8 mouse cellular contexts compared by ENCODE assay signal in the genomic region with DNA sequence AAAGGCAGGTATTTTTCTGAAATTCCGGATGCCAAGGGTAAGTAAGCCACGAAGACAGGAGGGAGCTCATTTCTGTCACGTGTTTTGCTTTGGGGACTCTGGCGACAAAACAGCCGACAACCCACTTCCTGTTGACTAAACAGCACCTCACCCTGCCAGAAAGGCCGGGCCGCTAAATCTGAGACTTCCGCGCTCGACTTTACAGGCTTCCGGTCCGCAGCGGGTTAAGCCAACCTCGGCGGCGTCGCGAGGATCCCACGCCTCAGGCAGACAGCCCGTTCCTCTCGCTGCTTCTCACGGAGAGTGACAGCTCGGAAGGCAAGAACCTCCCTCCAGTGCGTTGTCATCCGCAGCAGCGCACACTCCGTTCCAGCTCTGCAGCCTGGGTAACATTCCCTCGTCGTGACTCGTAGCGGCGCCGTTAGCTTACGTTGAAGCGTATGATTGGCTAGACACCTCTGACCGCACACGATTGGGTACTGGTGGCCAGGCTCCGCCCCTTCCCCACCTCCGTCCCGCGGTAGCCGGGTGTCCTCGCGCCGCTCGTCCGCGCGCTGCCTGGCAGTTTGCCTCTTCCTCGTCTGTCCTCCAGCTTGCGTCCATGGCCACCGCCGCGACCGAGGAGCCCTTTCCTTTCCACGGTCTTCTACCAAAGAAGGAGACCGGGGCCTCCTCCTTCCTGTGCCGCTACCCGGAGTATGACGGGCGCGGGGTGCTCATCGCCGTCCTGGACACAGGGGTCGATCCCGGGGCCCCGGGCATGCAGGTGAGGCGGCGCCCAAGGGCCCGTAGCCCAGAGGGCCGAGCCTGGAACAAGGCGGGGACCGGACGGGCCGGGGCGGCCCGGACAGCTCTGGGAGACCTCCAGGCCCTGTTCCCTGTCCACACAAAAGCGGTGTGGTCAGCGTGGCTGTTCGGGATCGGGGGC. TPM values are rescaled to one million over a fixed set of nuclear protein-coding genes. Genes with fewer than 3 reads are reported as not detected.
DNase-seq lines count a peak whose midpoint lies in the region; ATAC-seq lines count a peak whose summit lies in the region.

A gene (plus strand): TSS at position 160 of the 928 bp plus-strand sequence.

- intact Hi-C loops in gastrocnemius, postnatal 14 days (cut with DNase I; ENCODE audit: low total_unique reads): no loop called here
- intact Hi-C loops in left cerebral cortex, postnatal 10 days (cut with DNase I): loop anchor here (10.0 kb wide), 1 partner anchor 109 kb away; a partner anchor contains a TSS

- peak; percentile 98 to 99 for DNase-seq in adrenal gland, adult (ENCODE audit: inconsistent age in 2 of 2, low spot score in 1 of 2)
- DNase-seq in embryo, embryonic 10.5 days (ENCODE audit: low spot score): peak; percentile 98
- DNase-seq in gastrocnemius, postnatal 14 days: peak; percentile 96
- peak; percentile 97 to 98 for DNase-seq in left cerebral cortex, postnatal 10 days (ENCODE audit: extremely low spot score in 1 of 2, low spot score in 2 of 2)
- DNase-seq in right cerebral cortex, postnatal 25 days: peak; percentile 97
- peak; percentile 94 to 95 for DNase-seq in urinary bladder, postnatal 4 days (ENCODE audit: low spot score in 2 of 2)

- ATAC-seq in inflammation-experienced regulatory T-cells, adult 6 months: peak; percentile 89
- peak; percentile 99 for ATAC-seq in megakaryocyte-erythroid progenitor cell, adult 5-6 weeks (replicated peaks; ENCODE audit: low FRiP score, low TSS enrichment, poor library complexity, severe bottlenecking)

RNA-seq across cellular contexts. Expression of the gene that starts here (rescaled TPM):
- total RNA-seq in gastrocnemius, postnatal 14 days (2021): 10 to 100 TPM; 31.5 to 35.0 TPM
- 100 to 1,000 TPM; 116 to 130 (median 128) TPM for polyA plus RNA-seq in inflammation-experienced regulatory T-cells, adult 6 months (2017; shearing (Covaris generic))
- 10 to 100 TPM; 62.5 to 62.7 TPM for total RNA-seq in left cerebral cortex, postnatal 10 days (2021)
- 73.5 and 86.8 TPM in 2 replicates for total RNA-seq in megakaryocyte-erythroid progenitor cell, adult 5-6 weeks (2014; fragmentation: Nextera tagmentation)
- total RNA-seq in megakaryocyte-erythroid progenitor cell, adult 5-6 weeks (2017): 127 and 129 TPM in 2 replicates

Comparison
In these comparisons a context has a peak if more than half of its experiments do, and no peak if none do; other contexts are left out.
1. Peak in every context shown above with its lines: DNase-seq and ATAC-seq.